Mouse (Mus musculus): Measurements from ENCODE around the gene Mad1l1.

GRCm38 (mm10) chr5:140127981-140128380 is 193.4 kb downstream of the Mad1l1 start:
- TF ChIP-seq POLR2A (IDR thresholded peaks at IDR 0.05; ENCODE audit: control insufficient read depth in 1 of 2, insufficient read depth in 1 of 2, low read depth in 1 of 2, low read length in 2 of 2, poor library complexity in 1 of 2) (no peak), GATA1 (IDR thresholded peaks at IDR 0.05; ENCODE audit: low read depth, low read length) (no peak), RCOR1 (IDR thresholded peaks at IDR 0.05; ENCODE audit: low read depth, low read length) (no peak), CTCF (IDR thresholded peaks at IDR 0.05 in 2 of 3, conservative IDR thresholded peaks at IDR 0.05 in 1 of 3; ENCODE audit: control insufficient read depth in 1 of 3, insufficient read depth in 1 of 3, low read depth in 2 of 3, low read length in 3 of 3, poor library complexity in 1 of 3, severe bottlenecking in 1 of 3) (no peak), MAX (IDR thresholded peaks at IDR 0.05; ENCODE audit: low read length) (no peak), MAZ (IDR thresholded peaks at IDR 0.05; ENCODE audit: low read depth, low read length) (no peak), ELF1 (IDR thresholded peaks at IDR 0.05; ENCODE audit: low read depth, low read length) (no peak), E2F4 (IDR thresholded peaks at IDR 0.05; ENCODE audit: borderline replicate concordance, low read depth, low read length) (no peak), POLR2AphosphoS2 (IDR thresholded peaks at IDR 0.05; ENCODE audit: low read length) (no peak)

Measured in MEL (cell line).